Mouse (Mus musculus): Measurements from ENCODE around the gene Ikbip. TPM values are rescaled to one million over a fixed set of nuclear protein-coding genes. Genes with fewer than 3 reads are reported as not detected.
A peak's percentile ranks its signal among the peaks of the same experiment; 100 is the strongest.

The Ikbip gene
- total and polyA plus RNA-seq, 3 experiments: 9.9 to 12.3 TPM; not detected in 1

GRCm38 (mm10) chr10:91123828-91124822, 41.4 kb downstream of the Ikbip start, which contains the start of gene Slc25a3 (continued):
- peak; percentile 98 for TF ChIP-seq POLR2A (IDR thresholded peaks at IDR 0.05; ENCODE audit: control insufficient read depth in 1 of 2, insufficient read depth in 1 of 2, low read depth in 1 of 2, low read length in 2 of 2, poor library complexity in 1 of 2)
- peak; percentile 93; the same call in 1 of the 2 replicates for TF ChIP-seq CHD1 (IDR thresholded peaks at IDR 0.05; ENCODE audit: low read depth, low read length)
- TF ChIP-seq MYC (IDR thresholded peaks at IDR 0.05; ENCODE audit: low read depth, low read length): peak; percentile 44; the same call in 1 of the 2 replicates
- no peak for TF ChIP-seq MAFK (IDR thresholded peaks at IDR 0.05; ENCODE audit: borderline replicate concordance, low read depth, low read length)
- peak in 1 of 2 experiments; percentile 34; a peak in 1 of 4 replicates for TF ChIP-seq EP300 (IDR thresholded peaks at IDR 0.05; ENCODE audit: low read depth in 1 of 2, low read length in 2 of 2)
- TF ChIP-seq RCOR1 (IDR thresholded peaks at IDR 0.05; ENCODE audit: low read depth, low read length): no peak
- peak; percentile 67; the same call in 1 of the 2 replicates for TF ChIP-seq USF1 (IDR thresholded peaks at IDR 0.05; ENCODE audit: low read depth, low read length)
- peak; percentile 99 for TF ChIP-seq NELFE (IDR thresholded peaks at IDR 0.05; ENCODE audit: low read depth, low read length)
- no peak for TF ChIP-seq TAL1 (IDR thresholded peaks at IDR 0.05; ENCODE audit: low read length)
- TF ChIP-seq TBP (IDR thresholded peaks at IDR 0.05; ENCODE audit: low read depth, low read length): peak; percentile 92
- peak; percentile 60; the same call in 1 of the 2 replicates for TF ChIP-seq BHLHE40 (IDR thresholded peaks at IDR 0.05; ENCODE audit: borderline replicate concordance, low read depth, low read length)
- TF ChIP-seq UBTF (IDR thresholded peaks at IDR 0.05; ENCODE audit: borderline replicate concordance, insufficient read depth, low read depth, low read length): 0 out of 2 replicates have a peak, but pooled peaks have one; percentile 16
- TF ChIP-seq POLR2AphosphoS2 (IDR thresholded peaks at IDR 0.05; ENCODE audit: low read length): peak; percentile 89
- no peak for TF ChIP-seq SMC3 (IDR thresholded peaks at IDR 0.05; ENCODE audit: low read depth, low read length)
- 0 out of 6 replicates have a peak, but pooled peaks of 1 of the 3 experiments have one; percentile 0 for TF ChIP-seq CTCF (IDR thresholded peaks at IDR 0.05 in 2 of 3, conservative IDR thresholded peaks at IDR 0.05 in 1 of 3; ENCODE audit: control insufficient read depth in 1 of 3, insufficient read depth in 1 of 3, low read depth in 2 of 3, low read length in 3 of 3, poor library complexity in 1 of 3, severe bottlenecking in 1 of 3)
- TF ChIP-seq MXI1 (IDR thresholded peaks at IDR 0.05; ENCODE audit: low read depth, low read length): peak; percentile 63
- TF ChIP-seq HCFC1 (IDR thresholded peaks at IDR 0.05; ENCODE audit: low read depth, low read length): peak; percentile 90
- no peak for TF ChIP-seq E2F4 (IDR thresholded peaks at IDR 0.05; ENCODE audit: borderline replicate concordance, low read depth, low read length)
- TF ChIP-seq RAD21 (IDR thresholded peaks at IDR 0.05; ENCODE audit: low read depth, low read length): no peak
- TF ChIP-seq GATA1 (IDR thresholded peaks at IDR 0.05; ENCODE audit: low read depth, low read length): no peak
- TF ChIP-seq MAX (IDR thresholded peaks at IDR 0.05; ENCODE audit: low read length): peak; percentile 71
- TF ChIP-seq USF2 (IDR thresholded peaks at IDR 0.05; ENCODE audit: borderline replicate concordance in 1 of 2, insufficient read depth in 1 of 2, low read depth in 1 of 2, low read length in 2 of 2): no peak
- peak; percentile 84 for TF ChIP-seq ELF1 (IDR thresholded peaks at IDR 0.05; ENCODE audit: low read depth, low read length)
- no peak for TF ChIP-seq ZC3H11A (IDR thresholded peaks at IDR 0.05; ENCODE audit: low read depth, low read length)
